Mouse (Mus musculus): ENCODE data around the gene Mansc4. TPM values are rescaled to one million over a fixed set of nuclear protein-coding genes. Genes with fewer than 3 reads are reported as not detected.

Mansc4 gene
- 0.26 and 0.40 TPM in 2 replicates for polyA plus RNA-seq (2015; fragmentation: Nextera tagmentation; extraction: Ambion mirVana)

GRCm38 (mm10) chr6:147086594-147087225 is at the start of gene Mansc4:
Gene Mansc4 (minus strand): TSS chr6:147087032.
- Histone ChIP-seq H3K4me1 (replicated peaks) (peaks cover 21% of the 10 kb centered on the region), H3K27me3 (peaks cover 9% of the 10 kb centered on the region), H3K9me3 (no peaks in the 10 kb centered on the region), H3K9ac (peak within 1 kb of the TSS; percentile 61), H3K4me2 (peak within 1 kb of the TSS; percentile 56), H3K36me3 (no peaks in the 10 kb centered on the region), H3K4me3 (peak within 1 kb of the TSS; percentile 25), H3K27ac (replicated peaks) (no peak within 1 kb of the TSS)
- ATAC-seq (ENCODE audit: low read depth), result 0 out of 2 replicates have a peak, but pooled peaks have one; percentile 2
- 7% methylated on average over 20 of the region's 20 CpGs for WGBS

DNA sequence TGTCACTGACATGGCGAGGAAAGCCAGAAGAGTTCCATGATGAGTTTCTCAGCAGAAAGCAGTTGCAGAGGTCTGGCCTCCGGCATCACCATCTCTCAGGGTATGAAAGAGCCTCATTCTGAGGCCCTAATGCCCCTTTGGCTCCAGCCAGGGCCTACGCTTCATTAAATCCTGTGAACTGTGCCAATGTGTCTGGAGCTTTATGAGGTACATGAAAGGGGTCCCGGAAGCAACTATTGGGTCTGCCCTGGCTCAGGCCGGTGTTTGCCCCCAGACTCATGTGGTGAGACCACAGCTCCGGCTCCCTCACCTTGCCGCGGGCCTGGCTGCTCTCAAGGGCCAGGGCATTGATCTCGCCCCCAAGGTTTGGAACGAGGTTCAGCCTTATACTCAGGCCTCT is 40.4 kb upstream of the Mansc4 start:
- no peaks in the 10 kb centered on the region for H3K36me3 ChIP-seq
- H3K27ac ChIP-seq (replicated peaks), result no peak overlapping the region
- no peaks in the 10 kb centered on the region for H3K27me3 ChIP-seq
- H3K9ac ChIP-seq, result no peak overlapping the region
- H3K4me1 ChIP-seq (replicated peaks), result no peaks in the 10 kb centered on the region
- H3K4me2 ChIP-seq, result no peak overlapping the region
- ATAC-seq (ENCODE audit: low read depth), result no peak
- 90% methylated on average over 10 of the region's 10 CpGs for WGBS
- no peaks in the 10 kb centered on the region; the same call in 1 of the 2 replicates for H3K9me3 ChIP-seq
- H3K4me3 ChIP-seq, result no peak overlapping the region

DNA sequence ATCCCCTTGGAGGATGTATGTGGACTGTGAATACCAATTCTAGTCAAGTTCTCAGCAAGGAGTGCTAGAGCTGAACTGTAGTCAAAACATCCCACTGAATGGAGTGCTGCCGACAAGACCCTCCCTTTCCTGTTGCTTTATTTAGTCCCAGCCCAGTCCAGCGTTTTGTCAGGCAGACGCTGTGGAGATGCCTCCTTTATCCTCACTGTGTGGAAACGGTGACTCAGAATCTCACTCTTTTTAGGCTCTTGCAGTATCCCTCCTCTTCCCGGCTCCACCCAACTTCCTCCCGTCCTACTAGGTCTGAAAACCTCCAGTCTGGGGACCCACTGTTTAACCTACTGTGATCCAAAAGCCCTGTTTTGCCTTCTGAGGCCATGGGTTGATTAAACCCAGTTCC is 34.5 kb upstream of the Mansc4 start:
- H3K4me3 ChIP-seq, result no peak overlapping the region
- no peaks in the 10 kb centered on the region for H3K9me3 ChIP-seq
- H3K27me3 ChIP-seq, result no peaks in the 10 kb centered on the region
- no peaks in the 10 kb centered on the region for H3K4me1 ChIP-seq (replicated peaks)
- H3K9ac ChIP-seq, result no peak overlapping the region
- no peak overlapping the region for H3K27ac ChIP-seq (replicated peaks)
- no peaks in the 10 kb centered on the region for H3K36me3 ChIP-seq
- H3K4me2 ChIP-seq, result no peak overlapping the region
- ATAC-seq (ENCODE audit: low read depth), result no peak
- 69% methylated on average over 6 of the region's 6 CpGs for WGBS

GRCm38 (mm10) chr6:147118190-147118589 is 31.4 kb upstream of the Mansc4 start:
- no peaks in the 10 kb centered on the region for H3K4me1 ChIP-seq (replicated peaks)
- no peaks in the 10 kb centered on the region for H3K9me3 ChIP-seq
- WGBS, result 88% methylated on average over 3 of the region's 3 CpGs
- H3K27ac ChIP-seq (replicated peaks), result no peak overlapping the region
- H3K4me3 ChIP-seq, result no peak overlapping the region
- no peak overlapping the region for H3K9ac ChIP-seq
- H3K36me3 ChIP-seq, result no peaks in the 10 kb centered on the region
- no peaks in the 10 kb centered on the region for H3K27me3 ChIP-seq
- ATAC-seq (ENCODE audit: low read depth), result no peak
- no peak overlapping the region for H3K4me2 ChIP-seq

GRCm38 (mm10) chr6:147117764-147118163 is 30.9 kb upstream of the Mansc4 start:
- H3K9ac ChIP-seq, result no peak overlapping the region
- no peaks in the 10 kb centered on the region; the same call in 1 of the 2 replicates for H3K36me3 ChIP-seq
- no peak for ATAC-seq (ENCODE audit: low read depth)
- H3K4me1 ChIP-seq (replicated peaks), result no peaks in the 10 kb centered on the region
- H3K4me3 ChIP-seq, result no peak overlapping the region
- no peaks in the 10 kb centered on the region for H3K27me3 ChIP-seq
- WGBS, result 93% methylated on average over 7 of the region's 7 CpGs
- no peaks in the 10 kb centered on the region for H3K9me3 ChIP-seq
- H3K4me2 ChIP-seq, result no peak overlapping the region
- H3K27ac ChIP-seq (replicated peaks), result no peak overlapping the region

GRCm38 (mm10) chr6:147116579-147116978 is 29.7 kb upstream of the Mansc4 start:
- Histone ChIP-seq H3K27ac (replicated peaks) (no peak overlapping the region), H3K4me3 (no peak overlapping the region), H3K9ac (no peak overlapping the region), H3K27me3 (no peaks in the 10 kb centered on the region), H3K4me1 (replicated peaks) (no peaks in the 10 kb centered on the region), H3K4me2 (no peak overlapping the region), H3K9me3 (no peaks in the 10 kb centered on the region), H3K36me3 (peaks cover 9% of the 10 kb centered on the region)
- 12% methylated on average over 10 of the region's 10 CpGs for WGBS
- 0 out of 2 replicates have a peak, but pooled peaks have one; percentile 36 for ATAC-seq (ENCODE audit: low read depth)

DNA sequence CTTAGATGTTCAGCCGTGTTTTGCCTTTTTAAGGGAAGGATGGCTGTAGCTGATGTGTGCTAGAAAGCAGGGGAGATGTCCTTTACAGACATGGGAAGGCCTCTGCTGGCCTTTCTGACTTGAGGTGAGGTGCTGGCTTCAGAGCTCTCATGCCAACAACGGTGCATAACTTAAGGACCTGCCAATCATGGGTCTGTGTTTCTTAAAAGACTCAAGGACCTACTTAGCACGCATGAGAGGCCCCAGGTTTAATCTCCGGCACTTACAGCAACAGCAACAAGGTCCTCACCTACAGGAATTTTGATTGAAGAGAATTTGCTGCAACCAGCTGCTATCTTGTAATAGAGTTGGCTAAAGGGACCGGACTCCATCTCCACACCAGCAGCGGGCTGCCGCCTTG is 22.5 kb upstream of the Mansc4 start:
- no peaks in the 10 kb centered on the region for H3K4me1 ChIP-seq (replicated peaks)
- H3K27ac ChIP-seq (replicated peaks), result no peak overlapping the region
- H3K9me3 ChIP-seq, result no peaks in the 10 kb centered on the region
- H3K36me3 ChIP-seq, result peaks cover 59% of the 10 kb centered on the region
- H3K4me3 ChIP-seq, result no peak overlapping the region
- no peaks in the 10 kb centered on the region for H3K27me3 ChIP-seq
- H3K9ac ChIP-seq, result no peak overlapping the region
- WGBS, result 95% methylated on average over 7 of the region's 7 CpGs
- H3K4me2 ChIP-seq, result no peak overlapping the region
- no peak for ATAC-seq (ENCODE audit: low read depth)

GRCm38 (mm10) chr6:147106716-147107115 is 19.9 kb upstream of the Mansc4 start:
- no peak for ATAC-seq (ENCODE audit: low read depth)

DNA sequence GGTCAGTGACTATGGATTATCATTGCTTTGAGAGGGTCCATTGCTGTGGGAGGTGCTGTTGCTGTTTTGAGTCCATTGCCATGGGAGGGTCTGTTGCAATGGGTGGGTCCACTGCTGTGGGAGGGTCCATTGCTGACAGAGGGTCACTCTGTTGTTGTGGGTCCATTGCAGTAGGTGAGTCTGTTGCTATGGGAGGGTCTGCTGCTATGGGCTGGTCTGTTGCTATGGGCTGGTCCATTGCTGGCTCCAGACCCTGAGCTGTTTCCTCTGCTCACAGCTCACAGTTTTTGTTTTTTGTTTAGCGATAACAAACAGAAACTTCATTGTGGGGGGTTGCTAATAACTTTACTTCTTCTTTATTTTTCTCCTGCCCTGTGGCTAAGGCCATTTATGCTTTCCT is 18.7 kb upstream of the Mansc4 start:
- Histone ChIP-seq H3K27me3 (no peaks in the 10 kb centered on the region), H3K4me1 (replicated peaks) (0 out of 2 replicates have a peak, but pooled peaks cover 8% of the 10 kb centered on the region), H3K4me3 (no peak overlapping the region), H3K4me2 (no peak overlapping the region), H3K9me3 (no peaks in the 10 kb centered on the region), H3K9ac (no peak overlapping the region), H3K36me3 (peaks cover 66% of the 10 kb centered on the region), H3K27ac (replicated peaks) (no peak overlapping the region)
- no peak for ATAC-seq (ENCODE audit: low read depth)
- 100% methylated on average over 1 of the region's 1 CpGs for WGBS

More at GRCm38 (mm10) chr6:147106716-147107115, 19.9 kb upstream of the Mansc4 start:
- Histone ChIP-seq H3K9ac (no peak overlapping the region), H3K36me3 (peaks cover 73% of the 10 kb centered on the region), H3K4me1 (replicated peaks) (no peaks in the 10 kb centered on the region), H3K9me3 (no peaks in the 10 kb centered on the region), H3K27ac (replicated peaks) (no peak overlapping the region), H3K4me3 (no peak overlapping the region), H3K27me3 (no peaks in the 10 kb centered on the region), H3K4me2 (no peak overlapping the region)
- 92% methylated on average over 6 of the region's 6 CpGs for WGBS

- Histone ChIP-seq H3K9me3 (no peaks in the 10 kb centered on the region), H3K4me2 (no peak overlapping the region), H3K27me3 (no peaks in the 10 kb centered on the region), H3K4me1 (replicated peaks) (peaks cover 26% of the 10 kb centered on the region; the same call in 1 of the 2 replicates), H3K4me3 (no peak overlapping the region), H3K27ac (replicated peaks) (no peak overlapping the region), H3K9ac (no peak overlapping the region), H3K36me3 (peaks cover 38% of the 10 kb centered on the region)
- ATAC-seq (ENCODE audit: low read depth), result no peak
- WGBS, result 92% methylated on average over 3 of the region's 3 CpGs
Measured at GRCm38 (mm10) chr6:147102293-147102692, 15.5 kb upstream of the Mansc4 start.

DNA sequence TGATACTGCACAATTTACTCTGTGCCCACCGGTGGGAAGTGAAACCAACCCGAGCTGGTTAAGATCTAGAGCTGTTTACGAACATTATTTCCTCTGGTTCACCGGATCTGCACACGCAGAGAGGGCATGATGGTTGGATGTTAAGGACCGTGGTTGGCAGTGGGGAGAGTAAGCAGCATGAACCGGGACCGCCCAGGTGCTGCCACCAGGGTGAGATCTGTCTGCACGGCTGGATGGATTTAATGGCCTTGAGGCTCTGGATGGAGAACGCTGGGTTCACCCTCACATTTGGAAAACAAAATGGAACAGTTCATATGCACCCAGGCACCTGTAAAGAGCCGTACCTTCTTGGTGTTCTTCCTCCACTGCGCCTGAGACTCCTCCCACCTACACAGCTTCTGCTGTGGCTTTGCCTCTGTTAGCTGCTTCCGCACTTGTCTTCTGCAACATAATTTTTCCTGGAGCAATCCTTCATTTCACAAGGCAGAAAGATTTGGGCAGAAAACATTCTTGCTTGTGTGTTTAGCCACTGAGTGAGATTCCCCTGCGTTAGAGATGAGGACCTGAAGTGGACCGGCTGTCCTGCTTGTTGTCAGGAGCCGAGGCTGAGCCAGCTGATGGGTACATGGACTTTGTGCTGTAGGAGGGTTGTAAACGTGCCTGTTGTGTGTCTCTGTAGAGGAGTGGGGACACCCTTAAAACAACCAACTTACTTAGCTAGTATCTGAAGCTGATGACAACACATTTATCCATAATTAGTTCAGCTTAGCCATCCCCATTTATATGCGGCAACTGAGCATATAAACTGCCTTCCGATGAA is 12.8 kb upstream of the Mansc4 start:
- Histone ChIP-seq H3K4me2 (no peak overlapping the region), H3K27me3 (no peaks in the 10 kb centered on the region), H3K27ac (replicated peaks) (no peak overlapping the region), H3K9ac (no peak overlapping the region), H3K4me3 (no peak overlapping the region), H3K9me3 (no peaks in the 10 kb centered on the region), H3K36me3 (peaks cover 34% of the 10 kb centered on the region), H3K4me1 (replicated peaks) (peaks cover 36% of the 10 kb centered on the region)
- WGBS, result 77% methylated on average over 19 of the region's 19 CpGs
- no peak for ATAC-seq (ENCODE audit: low read depth)

GRCm38 (mm10) chr6:147097346-147097929 is 10.6 kb upstream of the Mansc4 start:
- Histone ChIP-seq H3K36me3 (peaks cover 17% of the 10 kb centered on the region), H3K27me3 (no peaks in the 10 kb centered on the region), H3K9ac (no peak overlapping the region; the same call in 1 of the 2 replicates), H3K4me3 (no peak overlapping the region), H3K4me1 (replicated peaks) (peaks cover 55% of the 10 kb centered on the region), H3K9me3 (no peaks in the 10 kb centered on the region), H3K27ac (replicated peaks) (no peak overlapping the region), H3K4me2 (no peak overlapping the region)
- ATAC-seq (ENCODE audit: low read depth), result no peak
- WGBS, result 50% methylated on average over 8 of the region's 8 CpGs
